Mouse (Mus musculus) stomach, postnatal 0 days (tissue): Measurements from ENCODE around the gene Parvb. TPM values are rescaled to one million over a fixed set of nuclear protein-coding genes. Genes with fewer than 3 reads are reported as not detected.

ENCODE experiments used
- ATAC-seq: fragments of 200-750 bp; cut with Nextera tagmentation; 2 replicates; pipeline ENCODE4 v1.8.0; 2017; ENCODE audit not compliant: low FRiP score, low TSS enrichment
- DNase-seq: peaks from one replicate; pipeline ENCODE4 v3.0.0-alpha.2; 2016; ENCODE audit warnings: low spot score
- H3K27ac ChIP-seq: fragments of 300-500 bp; sonication (generic); replicated peaks from 2 replicates; pipeline ENCODE4 v1.5.1; 2014; ENCODE audit warnings: mild to moderate bottlenecking, control low read depth
- H3K27me3 ChIP-seq: fragments of 300-500 bp; sonication (generic); 2 replicates; pipeline ENCODE4 v1.6.1; 2014; ENCODE audit warnings: low read length; ENCODE audit not compliant: control insufficient read depth, insufficient read depth
- H3K36me3 ChIP-seq: fragments of 300-500 bp; sonication (generic); 2 replicates; pipeline ENCODE4 v1.6.1; 2014; ENCODE audit warnings: low read length, mixed read lengths; ENCODE audit not compliant: control insufficient read depth, insufficient read depth
- H3K4me1 ChIP-seq: fragments of 300-500 bp; sonication (generic); replicated peaks from 2 replicates; pipeline ENCODE4 v1.6.1; 2014; ENCODE audit warnings: antibody characterized with exemption; ENCODE audit not compliant: control insufficient read depth, insufficient read depth
- H3K4me2 ChIP-seq: fragments of 300-500 bp; sonication (generic); replicated peaks from 2 replicates; pipeline ENCODE4 v1.6.1; 2014; ENCODE audit warnings: low read depth, mild to moderate bottlenecking, control low read depth, moderate library complexity
- H3K4me3 ChIP-seq: fragments of 300-500 bp; sonication (generic); 2 replicates; pipeline ENCODE4 v1.5.1; 2014; ENCODE audit warnings: low read depth, low read length, control low read depth
- H3K9ac ChIP-seq: fragments of 300-500 bp; sonication (generic); 2 replicates; pipeline ENCODE4 v1.6.1; 2014; ENCODE audit warnings: mild to moderate bottlenecking, low read length, control low read depth, mixed read lengths
- H3K9me3 ChIP-seq: fragments of 300-500 bp; sonication (generic); 2 replicates; pipeline ENCODE4 v1.6.1; 2016; ENCODE audit warnings: low read length; ENCODE audit not compliant: control insufficient read depth
- CTCF ChIP-seq: IDR thresholded peaks from 2 replicates; pipeline ENCODE4 v1.5.1; 2016; ENCODE audit warnings: antibody characterized with exemption, low read depth, mild to moderate bottlenecking, moderate library complexity
- EP300 ChIP-seq: optimal IDR thresholded peaks from 2 replicates; pipeline ENCODE3; 2016; ENCODE audit warnings: antibody characterized with exemption
- WGBS: fragments of 180-500 bp; shearing (Covaris S2); extraction: QIAGEN DNeasy Blood & Tissue Kit; methylation state at CpG from one replicate; pipeline ENCODE4 v1.1.7; 2014; 5-methylcytosine and 5-hydroxymethylcytosine counted together
- polyA plus RNA-seq: library from polyadenylated mRNA; unstranded; fragments of >200 nt; fragmentation: Nextera tagmentation; extraction: Ambion mirVana; gene quantifications from 2 replicates; pipeline ENCODE4 v1.2.1, GENCODE M21; 2015

Parvb gene
- polyA plus RNA-seq, 1 experiment from 2014 or later = 1.1 TPM

- H3K4me3 ChIP-seq = no peak overlapping the region
- peaks cover 3% of the 10 kb centered on the region; the same call in 1 of the 2 replicates for H3K4me1 ChIP-seq
- no peak overlapping the region for H3K4me2 ChIP-seq
- TF ChIP-seq EP300 (no peak), CTCF (no peak)
- no peaks in the 10 kb centered on the region for H3K27me3 ChIP-seq
- no peak for ATAC-seq
- no peak overlapping the region for H3K9ac ChIP-seq
- no peaks in the 10 kb centered on the region for H3K9me3 ChIP-seq
- H3K27ac ChIP-seq = 0 out of 2 replicates have a peak overlapping the region, but pooled peaks have one; percentile 13
- DNase-seq = no peak
- 61% methylated on average over 8 of the region's 8 CpGs for WGBS
- H3K36me3 ChIP-seq = no peaks in the 10 kb centered on the region
Observed at GRCm38 (mm10) chr15:84301641-84302420, 70.0 kb downstream of the Parvb start.

- Histone ChIP-seq H3K9me3 (no peaks in the 10 kb centered on the region), H3K4me2 (no peak overlapping the region), H3K4me3 (no peak overlapping the region), H3K4me1 (peaks cover 3% of the 10 kb centered on the region; the same call in 1 of the 2 replicates), H3K36me3 (no peaks in the 10 kb centered on the region), H3K27me3 (no peaks in the 10 kb centered on the region), H3K9ac (no peak overlapping the region), H3K27ac (no peak overlapping the region)
- WGBS = 59% methylated on average over 10 of the region's 10 CpGs
- TF ChIP-seq EP300 (no peak), CTCF (no peak)
- DNase-seq (no peak), ATAC-seq (no peak)
Observed at GRCm38 (mm10) chr15:84303264-84303663, 71.4 kb downstream of the Parvb start.

- no peak overlapping the region for H3K4me2 ChIP-seq
- no peaks in the 10 kb centered on the region for H3K36me3 ChIP-seq
- H3K27me3 ChIP-seq = no peaks in the 10 kb centered on the region
- H3K4me1 ChIP-seq = 0 out of 2 replicates have a peak, but pooled peaks cover 3% of the 10 kb centered on the region
- H3K9me3 ChIP-seq = no peaks in the 10 kb centered on the region
- ATAC-seq (no peak), DNase-seq (no peak)
- WGBS = 68% methylated on average over 10 of the region's 10 CpGs
- no peak overlapping the region for H3K27ac ChIP-seq
- no peak overlapping the region for H3K9ac ChIP-seq
- TF ChIP-seq CTCF (no peak), EP300 (no peak)
- no peak overlapping the region for H3K4me3 ChIP-seq
Observed at GRCm38 (mm10) chr15:84305333-84305732, 73.5 kb downstream of the Parvb start.

- Histone ChIP-seq H3K27me3 (no peaks in the 10 kb centered on the region), H3K9me3 (no peaks in the 10 kb centered on the region), H3K4me1 (no peaks in the 10 kb centered on the region), H3K27ac (no peak overlapping the region), H3K4me2 (no peak overlapping the region), H3K36me3 (no peaks in the 10 kb centered on the region), H3K9ac (no peak overlapping the region), H3K4me3 (no peak overlapping the region)
- ATAC-seq = no peak
- no peak for TF ChIP-seq CTCF
- TF ChIP-seq EP300 = no peak
- WGBS = 44% methylated on average over 11 of the region's 11 CpGs
- DNase-seq = no peak
Observed at GRCm38 (mm10) chr15:84310271-84310670, 78.4 kb downstream of the Parvb start.

- TF ChIP-seq CTCF (no peak), EP300 (no peak)
- Histone ChIP-seq H3K4me2 (no peak overlapping the region), H3K36me3 (no peaks in the 10 kb centered on the region), H3K4me1 (no peaks in the 10 kb centered on the region), H3K27me3 (no peaks in the 10 kb centered on the region), H3K4me3 (no peak overlapping the region), H3K9me3 (no peaks in the 10 kb centered on the region), H3K9ac (no peak overlapping the region), H3K27ac (no peak overlapping the region)
- 70% methylated on average over 9 of the region's 9 CpGs for WGBS
- DNase-seq = no peak
- ATAC-seq = no peak
Observed at GRCm38 (mm10) chr15:84311295-84312085, 79.6 kb downstream of the Parvb start.
